Mouse (Mus musculus) myocyte (in vitro differentiated cells): ENCODE results near the gene Ms4a4b.

Experiments
- CEBPB ChIP-seq: IDR thresholded peaks from 2 replicates; pipeline ENCODE4 v1.6.1; 2011; ENCODE audit warnings: mild to moderate bottlenecking, moderate library complexity; ENCODE audit not compliant: poor library complexity, insufficient read depth, severe bottlenecking
- MAX ChIP-seq: IDR thresholded peaks from one replicate; pipeline ENCODE4 v1.6.1; 2011; ENCODE audit warnings: low read depth, mild to moderate bottlenecking, control low read depth
- MYOG ChIP-seq, 3 experiments: IDR thresholded peaks; one replicate each; pipeline ENCODE4 v1.6.1; 2011; ENCODE audit warnings: control low read depth in 2 of 3, low read depth in 2 of 3, mild to moderate bottlenecking in 2 of 3; ENCODE audit not compliant: insufficient read length in 2 of 3, control insufficient read depth in 1 of 3, insufficient read depth in 1 of 3
- POLR2A ChIP-seq: IDR thresholded peaks from one replicate; pipeline ENCODE4 v1.6.1; 2011; ENCODE audit warnings: low read depth, mild to moderate bottlenecking, control low read depth, moderate library complexity; ENCODE audit not compliant: insufficient read length
- POLR2AphosphoS2 ChIP-seq: IDR thresholded peaks from one replicate; pipeline ENCODE4 v1.6.1; 2011; ENCODE audit warnings: low read depth, control low read depth; ENCODE audit not compliant: insufficient read length
- TCF12 ChIP-seq: IDR thresholded peaks from one replicate; pipeline ENCODE4 v1.6.1; 2011; ENCODE audit warnings: mild to moderate bottlenecking, control low read depth; ENCODE audit not compliant: poor library complexity, insufficient read depth, severe bottlenecking
- USF1 ChIP-seq: IDR thresholded peaks from one replicate; pipeline ENCODE4 v1.6.1; 2011; ENCODE audit warnings: low read depth, mild to moderate bottlenecking, control low read depth, moderate library complexity

GRCm38 (mm10) chr19:11485746-11486145 is 42.4 kb downstream of the Ms4a4b start, which contains the start of gene Gm8369:
- TF ChIP-seq USF1 = no peak
- no peak for TF ChIP-seq MAX
- no peak for TF ChIP-seq TCF12
- TF ChIP-seq POLR2A = no peak
- TF ChIP-seq MYOG (IDR thresholded peaks at IDR 0.05; ENCODE audit: control insufficient read depth in 1 of 3, insufficient read depth in 1 of 3, insufficient read length in 2 of 3, low read depth in 2 of 3) = no peak
- no peak for TF ChIP-seq POLR2AphosphoS2
- no peak for TF ChIP-seq CEBPB
